Mouse (Mus musculus) bone marrow macrophage, adult 2 months (primary cell): ENCODE measurements around the gene 3830406C13Rik.

Source experiments
- CTCF ChIP-seq: IDR thresholded peaks from 2 replicates; pipeline ENCODE4 v1.5.1; 2012; ENCODE audit warnings: low read depth, mild to moderate bottlenecking, low read length, moderate library complexity
- POLR2A ChIP-seq: IDR thresholded peaks from 2 replicates; pipeline ENCODE4 v1.6.1; 2012; ENCODE audit warnings: mild to moderate bottlenecking, low read depth, low read length, borderline replicate concordance

DNA sequence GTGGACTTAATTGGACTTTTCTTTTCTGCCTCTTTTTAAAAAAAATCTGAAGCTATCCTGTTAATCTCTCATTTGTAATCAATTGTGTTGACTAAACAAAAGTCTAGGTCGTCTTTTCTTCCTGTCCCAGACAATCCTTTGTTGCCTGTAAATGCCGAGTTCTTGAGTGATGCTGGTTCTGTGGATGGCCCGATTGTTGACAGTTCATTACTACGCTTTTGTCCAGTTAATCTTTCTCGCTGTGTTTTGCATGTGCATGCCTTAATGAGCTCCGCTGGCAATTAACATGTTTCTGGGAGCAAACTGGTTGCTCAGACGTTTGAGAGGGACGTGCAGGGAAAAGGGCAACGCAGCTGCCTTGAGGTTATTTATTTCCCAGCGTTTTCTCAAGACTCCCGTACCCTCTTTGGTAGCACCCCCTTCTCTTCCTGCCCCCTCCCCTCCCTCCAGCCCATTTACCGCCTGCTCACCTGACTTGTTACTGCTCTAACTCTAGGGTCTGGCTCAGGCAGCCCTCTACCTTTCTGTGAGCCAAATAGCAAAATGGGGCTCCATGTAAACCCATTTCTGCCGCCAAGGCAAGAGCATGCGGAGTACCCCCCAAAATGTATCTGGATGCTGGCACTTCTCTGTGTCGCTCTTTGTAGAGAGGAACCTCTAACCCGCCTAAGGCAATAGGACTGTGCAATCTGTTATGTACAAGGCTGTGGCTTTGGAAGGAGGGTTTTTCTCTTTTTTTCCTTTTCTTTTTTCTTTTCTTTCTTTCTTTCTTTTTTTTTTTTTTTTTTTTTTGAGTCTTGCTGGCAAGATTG lies 54.2 kb downstream of the 3830406C13Rik start:
- no peak for TF ChIP-seq CTCF
- no peak for TF ChIP-seq POLR2A
